Mouse (Mus musculus) embryonic facial prominence, embryonic 11.5 days (tissue): ENCODE results near the gene Mcu. TPM values are rescaled to one million over a fixed set of nuclear protein-coding genes. Genes with fewer than 3 reads are reported as not detected.

Source experiments
- ATAC-seq: fragments of 200-750 bp; cut with Nextera tagmentation; replicated peaks from 2 replicates; pipeline ENCODE4 v1.8.0; 2017; ENCODE audit warnings: low read depth; ENCODE audit not compliant: insufficient number of reproducible peaks, low FRiP score, low TSS enrichment
- DNase-seq: peaks from one replicate; pipeline ENCODE4 v3.0.0-alpha.2; 2015; ENCODE audit warnings: low spot score
- H3K27ac ChIP-seq: fragments of 300-500 bp; sonication (generic); replicated peaks from 2 replicates; pipeline ENCODE4 v1.5.1; 2014; ENCODE audit warnings: mild to moderate bottlenecking, low read depth, low read length, control low read depth
- H3K27me3 ChIP-seq: fragments of 300-500 bp; sonication (generic); 2 replicates; pipeline ENCODE4 v1.6.1; 2014; ENCODE audit warnings: mild to moderate bottlenecking, low read length, moderate library complexity, mixed read lengths; ENCODE audit not compliant: control insufficient read depth, insufficient read depth
- H3K36me3 ChIP-seq: fragments of 300-500 bp; sonication (generic); replicated peaks from 2 replicates; pipeline ENCODE4 v1.6.1; 2014; ENCODE audit warnings: low read depth, mild to moderate bottlenecking, low read length, moderate library complexity, mixed read lengths; ENCODE audit not compliant: control insufficient read depth, insufficient read depth
- H3K4me1 ChIP-seq: fragments of 300-500 bp; sonication (generic); 2 replicates; pipeline ENCODE4 v1.6.1; 2014; ENCODE audit warnings: low read length, mixed read lengths; ENCODE audit not compliant: control insufficient read depth, insufficient read depth
- H3K4me2 ChIP-seq: fragments of 300-500 bp; sonication (generic); 2 replicates; pipeline ENCODE4 v1.6.1; 2014; ENCODE audit warnings: low read depth, mild to moderate bottlenecking, control low read depth, low read length, moderate library complexity
- H3K4me3 ChIP-seq: fragments of 300-500 bp; sonication (generic); 2 replicates; pipeline ENCODE4 v1.5.1; 2014; ENCODE audit warnings: low read depth, low read length, control low read depth
- H3K9ac ChIP-seq: fragments of 300-500 bp; sonication (generic); replicated peaks from 2 replicates; pipeline ENCODE4 v1.6.1; 2014; ENCODE audit warnings: mild to moderate bottlenecking, control low read depth, low read length
- H3K9me3 ChIP-seq: fragments of 300-500 bp; sonication (generic); replicated peaks from 2 replicates; pipeline ENCODE4 v1.6.1; 2016; ENCODE audit warnings: mild to moderate bottlenecking, low read length, inconsistent platforms, mixed read lengths; ENCODE audit not compliant: control insufficient read depth
- WGBS: fragments of 180-500 bp; shearing (Covaris S2); extraction: QIAGEN DNeasy Blood & Tissue Kit; methylation state at CpG from one replicate; pipeline ENCODE4 v1.1.7; 2014; 5-methylcytosine and 5-hydroxymethylcytosine counted together
- polyA plus RNA-seq: library from polyadenylated mRNA; unstranded; fragments of >200 nt; fragmentation: Nextera tagmentation; extraction: Ambion mirVana; gene quantifications from 2 replicates; pipeline ENCODE4 v1.2.1, GENCODE M21; 2014

Mcu gene
- polyA plus RNA-seq, 1 experiment from 2014 or later: 25.3 TPM

- no peak overlapping the region for H3K4me3 ChIP-seq
- 70% methylated on average over 8 of the region's 8 CpGs for WGBS
- no peaks in the 10 kb centered on the region for H3K27me3 ChIP-seq
- no peak overlapping the region for H3K27ac ChIP-seq
- ATAC-seq (no peak), DNase-seq (no peak)
- no peaks in the 10 kb centered on the region for H3K4me1 ChIP-seq
- H3K4me2 ChIP-seq: no peak overlapping the region
- no peak overlapping the region for H3K9ac ChIP-seq
- H3K9me3 ChIP-seq: no peaks in the 10 kb centered on the region
- H3K36me3 ChIP-seq: no peaks in the 10 kb centered on the region
Observed at GRCm38 (mm10) chr10:59642659-59643377, 26.3 kb upstream of the Mcu start.

- H3K9ac ChIP-seq: no peak overlapping the region
- no peaks in the 10 kb centered on the region for H3K27me3 ChIP-seq
- no peak overlapping the region for H3K4me2 ChIP-seq
- H3K9me3 ChIP-seq: no peaks in the 10 kb centered on the region
- H3K36me3 ChIP-seq: no peaks in the 10 kb centered on the region
- 86% methylated on average over 6 of the region's 6 CpGs for WGBS
- DNase-seq: no peak
- no peak for ATAC-seq
- no peak overlapping the region for H3K27ac ChIP-seq
- H3K4me3 ChIP-seq: no peak overlapping the region
- no peaks in the 10 kb centered on the region for H3K4me1 ChIP-seq
Observed at GRCm38 (mm10) chr10:59638576-59638975, 22.1 kb upstream of the Mcu start.

GRCm38 (mm10) chr10:59637596-59638124 is 21.2 kb upstream of the Mcu start:
- Histone ChIP-seq H3K9ac (no peak overlapping the region), H3K4me2 (no peak overlapping the region), H3K4me3 (no peak overlapping the region), H3K9me3 (no peaks in the 10 kb centered on the region), H3K27ac (0 out of 2 replicates have a peak overlapping the region, but pooled peaks have one; percentile 41), H3K4me1 (no peaks in the 10 kb centered on the region), H3K36me3 (no peaks in the 10 kb centered on the region), H3K27me3 (no peaks in the 10 kb centered on the region)
- ATAC-seq: no peak
- DNase-seq: peak; percentile 77
- WGBS: 65% methylated on average over 7 of the region's 7 CpGs

GRCm38 (mm10) chr10:59636751-59637533 is 20.4 kb upstream of the Mcu start:
- Histone ChIP-seq H3K27ac (0 out of 2 replicates have a peak overlapping the region, but pooled peaks have one; percentile 41), H3K4me1 (no peaks in the 10 kb centered on the region), H3K4me2 (no peak overlapping the region), H3K4me3 (no peak overlapping the region), H3K27me3 (no peaks in the 10 kb centered on the region), H3K9me3 (no peaks in the 10 kb centered on the region), H3K9ac (no peak overlapping the region), H3K36me3 (no peaks in the 10 kb centered on the region)
- peak; percentile 63 for DNase-seq
- peak; percentile 56; the same call in 1 of the 2 replicates for ATAC-seq
- WGBS: 75% methylated on average over 16 of the region's 16 CpGs

GRCm38 (mm10) chr10:59636048-59636447 is 19.6 kb upstream of the Mcu start:
- Histone ChIP-seq H3K4me2 (no peak overlapping the region), H3K4me1 (no peaks in the 10 kb centered on the region), H3K9ac (no peak overlapping the region), H3K27ac (no peak overlapping the region), H3K36me3 (no peaks in the 10 kb centered on the region), H3K27me3 (no peaks in the 10 kb centered on the region), H3K4me3 (no peak overlapping the region), H3K9me3 (no peaks in the 10 kb centered on the region)
- ATAC-seq (no peak), DNase-seq (no peak)
- 85% methylated on average over 2 of the region's 2 CpGs for WGBS

GRCm38 (mm10) chr10:59629506-59629782 is 13.0 kb upstream of the Mcu start:
- DNase-seq (no peak), ATAC-seq (no peak)
- no peak overlapping the region for H3K27ac ChIP-seq
- no peaks in the 10 kb centered on the region for H3K9me3 ChIP-seq
- H3K4me2 ChIP-seq: no peak overlapping the region
- H3K36me3 ChIP-seq: no peaks in the 10 kb centered on the region
- no peak overlapping the region for H3K4me3 ChIP-seq
- H3K4me1 ChIP-seq: no peaks in the 10 kb centered on the region
- WGBS: 81% methylated on average over 4 of the region's 4 CpGs
- no peak overlapping the region for H3K9ac ChIP-seq
- no peaks in the 10 kb centered on the region for H3K27me3 ChIP-seq

GRCm38 (mm10) chr10:59628641-59629505 is 12.4 kb upstream of the Mcu start:
- 71% methylated on average over 17 of the region's 17 CpGs for WGBS
- no peak for ATAC-seq
- no peak overlapping the region for H3K9ac ChIP-seq
- H3K27me3 ChIP-seq: no peaks in the 10 kb centered on the region
- H3K36me3 ChIP-seq: no peaks in the 10 kb centered on the region
- H3K4me1 ChIP-seq: no peaks in the 10 kb centered on the region
- H3K4me3 ChIP-seq: no peak overlapping the region
- no peak for DNase-seq
- no peaks in the 10 kb centered on the region for H3K9me3 ChIP-seq
- no peak overlapping the region for H3K27ac ChIP-seq
- no peak overlapping the region for H3K4me2 ChIP-seq
